Mouse (Mus musculus): Measurements from ENCODE around the gene 2410004P03Rik.

DNA sequence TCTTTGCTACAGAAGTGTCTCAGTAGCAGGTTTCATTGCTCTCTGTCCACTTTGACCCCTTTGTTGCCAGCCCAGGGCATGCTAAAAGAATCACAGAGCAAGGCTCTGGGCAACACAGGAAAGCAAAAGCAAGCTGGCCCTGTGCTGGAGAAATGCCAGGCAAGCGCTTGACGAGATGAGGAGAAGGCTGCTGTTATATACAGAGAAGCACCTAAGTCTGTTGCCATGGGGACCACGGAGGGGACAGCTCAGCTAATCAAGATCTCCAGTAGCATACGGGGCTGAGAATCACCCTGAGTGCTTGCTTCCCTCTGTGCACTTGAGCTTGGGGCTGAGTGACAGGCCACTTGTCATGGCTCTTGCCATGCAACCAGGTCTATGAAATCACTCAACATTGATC lies 39.5 kb upstream of the 2410004P03Rik start:
- TF ChIP-seq CTCF (conservative IDR thresholded peaks at IDR 0.05 in 1 of 2, IDR thresholded peaks at IDR 0.05 in 1 of 2; ENCODE audit: low read depth in 2 of 2, low read length in 2 of 2) (no peak), EP300 (IDR thresholded peaks at IDR 0.05; ENCODE audit: low read length) (no peak), E2F4 (IDR thresholded peaks at IDR 0.05; ENCODE audit: insufficient replicate concordance, low read depth, low read length) (no peak), JUND (conservative IDR thresholded peaks at IDR 0.05; ENCODE audit: low read depth, low read length) (no peak), RAD21 (IDR thresholded peaks at IDR 0.05; ENCODE audit: low read depth, low read length) (no peak), RCOR1 (conservative IDR thresholded peaks at IDR 0.05; ENCODE audit: low read depth, low read length) (no peak), GABPA (IDR thresholded peaks at IDR 0.05; ENCODE audit: insufficient replicate concordance, low read depth, low read length) (no peak), USF1 (IDR thresholded peaks at IDR 0.05; ENCODE audit: low read depth, low read length) (no peak), MAFK (IDR thresholded peaks at IDR 0.05; ENCODE audit: insufficient replicate concordance, low read length) (no peak), ZKSCAN1 (IDR thresholded peaks at IDR 0.05; ENCODE audit: borderline replicate concordance, low read depth, low read length) (no peak), CHD2 (IDR thresholded peaks at IDR 0.05; ENCODE audit: low read length) (no peak), TCF12 (IDR thresholded peaks at IDR 0.05; ENCODE audit: low read depth, low read length) (no peak), ZC3H11A (IDR thresholded peaks at IDR 0.05; ENCODE audit: low read depth, low read length) (no peak)
